Mouse (Mus musculus) cerebellum, adult 2 months (tissue): ENCODE data around the gene Kif5c.

Source experiments
- CTCF ChIP-seq: fragments of 200-500 bp; IDR thresholded peaks from 2 replicates; pipeline ENCODE4 v1.5.1; 2011; ENCODE audit warnings: low read depth, mild to moderate bottlenecking, control low read depth, low read length, moderate library complexity, borderline replicate concordance; ENCODE audit not compliant: insufficient read depth
- POLR2A ChIP-seq: fragments of 200-500 bp; IDR thresholded peaks from 2 replicates; pipeline ENCODE4 v1.6.1; 2011; ENCODE audit warnings: low read length, control low read depth, borderline replicate concordance; ENCODE audit not compliant: insufficient read depth

- TF ChIP-seq CTCF (no peak), POLR2A (no peak)
Measured at GRCm38 (mm10) chr2:49698851-49699250, 79.8 kb downstream of the Kif5c start.
